Mouse (Mus musculus): ENCODE measurements around the gene Vps13d.

The Vps13d gene

GRCm38 (mm10) chr4:144947738-144948390 is 246.9 kb downstream of the Vps13d start:
- DNase-seq (ENCODE audit: low read depth, low spot score), result peak; percentile 78

- DNase-seq (ENCODE audit: low read depth, low spot score), result no peak
These were observed 251.5 kb downstream of the Vps13d start for GRCm38 (mm10) chr4:144943273-144943672.

GRCm38 (mm10) chr4:144942433-144942832 is 252.4 kb downstream of the Vps13d start:
- DNase-seq (ENCODE audit: low read depth, low spot score), result no peak

GRCm38 (mm10) chr4:144940796-144941462 is 253.9 kb downstream of the Vps13d start:
- DNase-seq (ENCODE audit: low read depth, low spot score), result no peak

GRCm38 (mm10) chr4:144939847-144940411 is 254.9 kb downstream of the Vps13d start:
- DNase-seq (ENCODE audit: low read depth, low spot score), result no peak

- DNase-seq (ENCODE audit: low read depth, low spot score), result no peak
These were observed 258.1 kb downstream of the Vps13d start for GRCm38 (mm10) chr4:144936563-144937154.

- peak; percentile 44 for DNase-seq (ENCODE audit: low read depth, low spot score)
These were observed 260.3 kb downstream of the Vps13d start for GRCm38 (mm10) chr4:144934501-144934900.

- DNase-seq (ENCODE audit: low read depth, low spot score), result no peak
These were observed 263.6 kb downstream of the Vps13d start for GRCm38 (mm10) chr4:144931167-144931566.

- peak; percentile 92 for DNase-seq (ENCODE audit: low read depth, low spot score)
These were observed 264.4 kb downstream of the Vps13d start for GRCm38 (mm10) chr4:144930366-144930765.

GRCm38 (mm10) chr4:144929811-144930221 is 265.0 kb downstream of the Vps13d start:
- DNase-seq (ENCODE audit: low read depth, low spot score), result peak; percentile 70

GRCm38 (mm10) chr4:144928693-144929436 is 265.9 kb downstream of the Vps13d start:
- DNase-seq (ENCODE audit: low read depth, low spot score), result no peak
